Mouse (Mus musculus) ovary, postnatal 14 days (tissue): Measurements from ENCODE around the gene Rwdd2b.

Source experiments
- DNase-seq: peaks from one replicate; pipeline ENCODE4 v3.0.0; 2022; ENCODE audit warnings: low spot score

Gene Rwdd2b

DNA sequence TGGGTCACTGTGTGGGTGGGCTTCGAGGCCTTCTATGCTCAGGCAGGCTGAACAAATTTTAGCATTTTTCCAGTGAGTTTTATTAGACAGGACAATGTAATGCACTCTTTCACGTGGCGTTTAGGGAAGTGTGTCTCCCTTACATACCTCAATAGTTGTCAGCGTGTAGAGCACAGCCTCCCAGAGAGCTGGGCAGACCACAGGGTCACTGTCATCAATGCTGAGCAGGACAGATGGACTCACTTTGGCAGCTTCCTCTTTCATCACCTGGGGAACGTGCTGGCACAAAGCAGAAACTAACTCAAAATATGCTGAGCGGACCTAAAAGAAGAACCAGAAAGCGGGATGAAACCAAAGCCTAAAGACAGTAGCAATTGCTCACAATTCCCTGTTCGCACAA is 19.7 kb downstream of the Rwdd2b start:
- DNase-seq = no peak

DNA sequence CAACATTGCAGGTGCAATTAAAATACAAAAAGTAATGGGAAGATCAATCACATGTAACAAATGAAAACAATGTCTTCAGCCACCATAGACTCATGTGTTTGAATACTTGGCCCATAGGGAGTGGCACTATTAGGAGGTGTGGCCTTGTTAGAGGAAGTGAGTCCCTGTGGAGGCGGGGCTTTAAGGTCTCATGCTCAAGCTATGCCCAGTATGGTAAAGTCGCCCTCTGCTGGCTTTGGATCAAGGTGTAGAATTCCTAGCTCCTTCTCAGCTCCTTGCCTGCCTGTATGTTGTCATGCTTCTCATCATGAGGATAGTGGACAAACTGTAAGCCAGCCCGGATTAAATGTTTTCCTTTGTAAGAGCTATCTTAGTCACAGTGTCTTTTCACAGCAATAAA is 35.4 kb downstream of the Rwdd2b start:
- DNase-seq = no peak

DNA sequence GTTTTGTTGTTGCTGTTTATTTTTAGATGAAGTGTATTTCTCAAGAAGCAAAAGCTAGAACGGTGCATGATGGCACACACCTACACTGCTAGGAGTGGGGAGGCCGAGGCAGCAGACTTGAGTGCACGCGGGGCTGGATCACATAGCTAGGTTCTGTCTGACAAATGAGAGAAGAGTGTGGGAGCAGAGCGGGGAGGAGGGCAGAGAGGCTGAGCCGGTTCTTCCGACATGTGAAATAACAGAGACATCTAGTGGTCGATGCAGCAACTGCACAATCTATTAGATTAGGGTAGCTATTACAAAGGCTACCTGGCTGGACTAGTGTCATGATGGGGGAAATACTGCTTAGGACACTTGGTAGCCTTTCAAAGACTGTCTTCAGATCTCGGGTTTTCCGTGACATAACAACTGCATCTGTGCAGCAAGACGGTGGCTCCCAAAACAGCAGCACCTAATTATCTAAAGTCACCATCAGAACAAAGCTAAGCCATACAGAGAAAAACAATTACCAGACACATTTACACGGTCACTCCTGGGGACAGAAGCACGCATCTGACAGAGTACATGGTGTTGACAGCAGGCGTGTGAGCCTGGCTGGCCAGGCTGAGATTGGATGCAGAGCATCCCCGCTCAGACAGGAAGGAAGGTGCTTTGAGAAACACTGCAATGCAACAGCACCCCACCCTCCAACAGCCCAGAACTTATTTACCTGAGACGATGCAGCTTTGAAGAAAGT is 46.4 kb downstream of the Rwdd2b start:
- peak; percentile 55 for DNase-seq

DNA sequence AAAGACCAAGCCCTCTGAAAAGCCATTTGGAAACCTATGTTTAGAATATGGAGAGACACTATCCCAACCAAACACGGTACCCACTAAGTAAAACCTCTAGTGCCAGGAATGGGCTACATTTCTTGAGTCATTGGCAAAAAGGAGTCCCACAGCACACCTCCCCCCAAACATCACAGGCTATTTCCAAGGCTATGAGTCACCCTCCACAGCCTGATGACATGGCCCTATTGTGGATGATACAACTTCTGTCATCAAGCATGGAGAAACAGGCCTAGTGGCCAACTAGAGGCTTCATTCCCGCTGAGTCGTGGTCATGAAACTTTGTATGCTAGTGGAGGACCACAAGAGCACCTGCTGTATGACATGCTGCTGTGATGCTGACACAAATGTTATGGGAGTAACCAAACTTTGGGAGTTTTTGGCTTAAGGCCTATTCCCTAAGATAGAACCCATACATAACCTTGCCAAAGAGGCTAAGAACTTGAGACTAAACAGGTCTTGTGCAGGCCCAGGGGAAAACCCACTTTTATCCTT is 52.9 kb downstream of the Rwdd2b start:
- DNase-seq = no peak

DNA sequence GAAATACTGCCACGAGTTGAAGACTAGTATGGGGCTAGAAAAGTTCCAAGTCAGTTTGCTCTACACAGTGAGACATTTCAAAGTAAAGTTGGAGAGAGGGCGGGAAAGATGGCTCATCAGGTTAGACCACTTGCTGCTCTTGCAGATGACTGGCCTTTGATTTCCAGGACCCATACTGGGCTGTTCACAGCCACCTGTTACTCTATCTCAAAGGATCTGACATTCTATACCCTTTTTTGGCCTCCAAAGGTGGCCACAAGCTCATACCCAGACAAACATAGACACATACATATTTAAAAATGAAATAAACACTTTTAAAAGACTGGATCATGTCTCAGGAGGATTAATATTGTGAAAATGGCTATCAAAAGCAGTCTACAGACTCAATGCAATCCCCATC is 56.0 kb downstream of the Rwdd2b start:
- DNase-seq = no peak
